Mouse (Mus musculus): ENCODE data around the gene Cenpf. TPM values are rescaled to one million over a fixed set of nuclear protein-coding genes. Genes with fewer than 3 reads are reported as not detected.
A peak's percentile ranks its signal among the peaks of the same experiment; 100 is the strongest.

Cenpf gene
- polyA plus RNA-seq, 1 experiment from 2014 or later = 101 TPM

GRCm38 (mm10) chr1:189695321-189695720 is 7.4 kb upstream of the Cenpf start:
- no peak for DNase-seq (ENCODE audit: low spot score)

GRCm38 (mm10) chr1:189694391-189694790 is 6.5 kb upstream of the Cenpf start:
- no peak for DNase-seq (ENCODE audit: low spot score)

GRCm38 (mm10) chr1:189692442-189692841 is 4.6 kb upstream of the Cenpf start:
- peak; percentile 23 for DNase-seq (ENCODE audit: low spot score)

GRCm38 (mm10) chr1:189689050-189689833 is 1.4 kb upstream of the Cenpf start:
- no peak for DNase-seq (ENCODE audit: low spot score)

- DNase-seq (ENCODE audit: low spot score) = no peak
These were observed 483 bp upstream of the Cenpf start for GRCm38 (mm10) chr1:189688388-189688750.

- no peak for DNase-seq (ENCODE audit: low spot score)
These were observed 1.9 kb downstream of the Cenpf start for GRCm38 (mm10) chr1:189686025-189686424.

GRCm38 (mm10) chr1:189684786-189685415 is 3.0 kb downstream of the Cenpf start:
- DNase-seq (ENCODE audit: low spot score) = no peak

GRCm38 (mm10) chr1:189679555-189679954 is 8.3 kb downstream of the Cenpf start:
- DNase-seq (ENCODE audit: low spot score) = no peak

- no peak for DNase-seq (ENCODE audit: low spot score)
These were observed 11.9 kb downstream of the Cenpf start for GRCm38 (mm10) chr1:189675953-189676352.

GRCm38 (mm10) chr1:189675421-189675820 is 12.5 kb downstream of the Cenpf start:
- no peak for DNase-seq (ENCODE audit: low spot score)

- DNase-seq (ENCODE audit: low spot score) = no peak
These were observed 21.9 kb downstream of the Cenpf start for GRCm38 (mm10) chr1:189665966-189666365.

GRCm38 (mm10) chr1:189664873-189665144 is 23.1 kb downstream of the Cenpf start:
- DNase-seq (ENCODE audit: low spot score) = no peak

- no peak for DNase-seq (ENCODE audit: low spot score)
These were observed 23.6 kb downstream of the Cenpf start for GRCm38 (mm10) chr1:189664061-189664872.

GRCm38 (mm10) chr1:189663437-189663836 is 24.4 kb downstream of the Cenpf start:
- DNase-seq (ENCODE audit: low spot score) = no peak

- peak; percentile 52 for DNase-seq (ENCODE audit: low spot score)
These were observed 26.0 kb downstream of the Cenpf start for GRCm38 (mm10) chr1:189661856-189662255.

- DNase-seq (ENCODE audit: low spot score) = no peak
These were observed 30.5 kb downstream of the Cenpf start for GRCm38 (mm10) chr1:189657406-189657805.

- no peak for DNase-seq (ENCODE audit: low spot score)
These were observed 34.1 kb downstream of the Cenpf start for GRCm38 (mm10) chr1:189653746-189654145.

GRCm38 (mm10) chr1:189646597-189646996 is 41.3 kb downstream of the Cenpf start:
- no peak for DNase-seq (ENCODE audit: low spot score)

GRCm38 (mm10) chr1:189645371-189645770 is 42.5 kb downstream of the Cenpf start:
- DNase-seq (ENCODE audit: low spot score) = no peak

GRCm38 (mm10) chr1:189644700-189645345 is 43.1 kb downstream of the Cenpf start:
- DNase-seq (ENCODE audit: low spot score) = no peak

GRCm38 (mm10) chr1:189639581-189639980 is 48.3 kb downstream of the Cenpf start:
- DNase-seq (ENCODE audit: low spot score) = no peak

GRCm38 (mm10) chr1:189633791-189634190 is 54.1 kb downstream of the Cenpf start:
- DNase-seq (ENCODE audit: low spot score) = no peak
